Mouse (Mus musculus): ENCODE data around the gene Dnajc22.

Dnajc22 gene

GRCm38 (mm10) chr15:99114312-99115064 is 21.5 kb downstream of the Dnajc22 start:
- peak; percentile 49 for DNase-seq (ENCODE audit: low read depth, low spot score)

DNA sequence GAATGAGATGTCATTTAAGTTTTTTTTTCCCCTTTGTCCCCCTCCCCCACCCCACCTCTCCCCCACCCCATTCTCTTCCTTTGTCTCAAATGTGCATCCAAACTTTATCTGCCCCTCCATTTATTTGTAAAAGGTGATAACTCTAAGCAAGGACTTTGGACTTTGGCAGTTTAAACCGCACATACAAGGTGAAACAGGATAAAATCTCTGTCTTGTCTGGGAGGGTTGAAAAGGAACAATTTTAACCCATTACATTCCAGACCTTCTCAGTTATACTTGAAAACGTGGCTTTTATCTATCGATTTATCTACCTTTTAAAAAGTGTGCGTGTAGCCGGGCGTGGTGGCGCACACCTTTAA is 22.1 kb downstream of the Dnajc22 start:
- DNase-seq (ENCODE audit: low read depth, low spot score) = no peak

DNA sequence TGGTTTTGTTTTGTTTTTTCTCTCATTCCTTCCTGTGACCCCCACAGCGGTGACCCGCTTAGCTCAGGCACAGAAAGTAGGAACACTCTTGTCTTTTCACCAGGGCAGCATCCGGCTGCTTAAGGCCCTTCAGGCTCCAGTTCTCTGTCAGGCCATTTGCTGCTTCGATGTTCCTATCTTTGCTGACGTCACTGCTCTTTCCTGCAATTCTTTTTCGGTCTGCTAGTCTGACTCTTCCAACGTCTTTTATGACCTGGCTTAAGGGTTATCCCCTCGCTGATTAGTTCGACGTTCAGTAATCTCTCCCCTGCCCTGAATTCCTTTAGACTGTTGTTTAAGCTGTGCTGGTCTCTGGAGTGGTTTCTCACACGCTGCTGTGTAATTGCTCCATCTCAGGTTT is 23.6 kb downstream of the Dnajc22 start:
- DNase-seq (ENCODE audit: low read depth, low spot score) = no peak

DNA sequence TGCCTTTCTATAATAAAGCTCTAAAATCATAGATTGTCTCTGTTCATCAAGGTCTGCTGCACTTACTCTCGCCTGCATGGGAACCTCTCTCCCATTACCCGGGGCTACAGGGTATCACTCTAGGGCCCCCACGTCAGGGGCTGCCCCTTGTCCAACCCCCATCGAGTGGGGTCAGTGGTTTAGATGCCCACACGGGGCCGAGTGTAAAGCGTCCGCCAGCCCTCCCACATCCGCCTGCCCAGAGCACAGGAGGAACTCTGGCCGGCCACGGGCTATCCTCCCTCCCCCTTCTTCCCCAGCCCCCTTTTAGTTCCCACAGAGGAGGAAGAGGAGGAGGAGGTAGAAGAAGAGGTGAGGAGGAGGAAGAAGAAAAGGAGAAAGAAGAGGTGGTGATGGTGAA is 27.8 kb downstream of the Dnajc22 start:
- no peak for DNase-seq (ENCODE audit: low read depth, low spot score)

- no peak for DNase-seq (ENCODE audit: low read depth, low spot score)
These were observed 29.7 kb downstream of the Dnajc22 start for GRCm38 (mm10) chr15:99122642-99123041.

DNA sequence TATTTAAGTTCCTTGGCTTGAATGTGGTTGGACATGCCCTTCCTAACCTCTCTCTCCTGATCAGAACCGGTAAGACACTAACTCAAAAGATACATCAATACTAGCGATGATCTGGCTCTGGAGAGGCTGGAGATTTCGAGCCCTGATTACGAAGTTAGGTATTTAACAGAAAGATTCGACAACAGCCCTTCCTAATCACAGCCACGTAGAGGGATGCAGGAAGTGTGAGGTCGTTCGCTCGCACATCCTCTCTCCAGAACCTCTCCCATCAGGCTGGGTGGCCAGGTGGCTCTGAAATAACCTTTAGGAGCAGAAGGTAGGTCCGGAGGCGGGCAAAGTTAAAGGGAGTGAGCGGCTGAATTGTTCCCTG is 32.7 kb downstream of the Dnajc22 start, which contains the start of gene Spats2:
Gene Spats2 (plus strand): TSS at position 206 of the 370 bp plus-strand sequence.
- DNase-seq (ENCODE audit: low read depth, low spot score) = no peak

DNA sequence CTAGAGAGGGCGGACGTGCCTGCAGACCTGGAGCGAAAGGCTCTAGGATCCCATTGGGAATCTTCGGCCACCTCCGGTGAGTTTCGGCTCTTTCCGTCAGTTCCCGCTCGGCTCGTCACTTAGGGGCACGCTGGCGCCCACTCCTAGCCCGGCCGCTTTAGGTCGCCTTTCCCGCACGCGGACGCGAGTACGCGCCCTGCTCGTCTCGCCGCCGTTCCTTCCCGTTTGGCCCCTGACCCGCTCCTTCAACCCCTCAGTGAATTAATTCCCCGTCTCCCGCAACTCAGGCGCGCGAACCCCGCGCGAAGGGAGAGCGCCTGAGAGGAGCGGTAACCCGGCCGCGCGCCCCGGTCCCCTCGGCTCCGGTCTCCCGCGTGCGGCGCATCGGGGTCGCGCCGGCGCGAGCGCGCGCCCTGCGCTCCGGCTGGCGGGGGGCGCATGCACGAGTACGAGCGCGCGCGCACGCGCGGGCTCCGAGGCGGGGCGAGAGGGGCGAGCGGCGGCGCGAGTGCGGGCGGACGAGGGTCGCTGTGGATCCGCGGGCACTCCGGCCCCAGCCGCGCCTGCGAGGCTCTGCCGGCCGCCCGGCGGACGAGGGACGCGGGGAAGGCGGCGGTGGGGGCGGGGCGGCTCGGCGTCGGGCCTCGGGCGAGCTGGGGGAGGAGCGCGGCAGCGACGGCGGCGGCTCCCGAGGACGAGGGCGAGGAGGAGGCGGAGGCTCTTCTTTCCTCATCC is 33.3 kb downstream of the Dnajc22 start:
- peak; percentile 91 for DNase-seq (ENCODE audit: low read depth, low spot score)

DNA sequence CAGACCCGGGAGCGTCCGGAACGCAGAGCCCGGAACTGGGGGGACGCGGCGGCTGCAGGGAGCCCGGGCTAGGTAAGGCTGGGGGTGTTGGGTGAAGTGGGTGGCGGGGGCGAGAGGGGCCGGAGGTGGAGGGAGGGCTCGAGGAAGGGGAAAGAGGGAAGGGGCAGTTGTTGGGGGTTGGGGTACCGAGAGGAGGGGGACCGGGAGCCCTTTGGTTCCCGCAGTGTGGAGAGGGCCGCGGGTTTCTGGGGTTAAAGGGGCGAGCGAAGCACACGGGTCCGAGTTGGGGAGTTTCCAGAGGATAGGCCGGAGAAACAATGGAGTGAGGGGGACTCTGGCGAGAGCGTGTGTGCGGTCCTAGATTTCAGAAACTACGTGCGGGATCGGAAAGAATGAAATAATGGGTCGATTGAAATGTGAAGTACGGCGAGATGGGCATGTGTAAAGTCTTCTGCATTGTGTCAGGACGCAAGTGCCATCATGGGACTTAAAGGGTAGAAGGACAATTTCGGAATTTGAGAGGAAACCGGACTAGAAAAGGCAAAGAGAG is 33.9 kb downstream of the Dnajc22 start:
- DNase-seq (ENCODE audit: low read depth, low spot score) = peak; percentile 21

DNA sequence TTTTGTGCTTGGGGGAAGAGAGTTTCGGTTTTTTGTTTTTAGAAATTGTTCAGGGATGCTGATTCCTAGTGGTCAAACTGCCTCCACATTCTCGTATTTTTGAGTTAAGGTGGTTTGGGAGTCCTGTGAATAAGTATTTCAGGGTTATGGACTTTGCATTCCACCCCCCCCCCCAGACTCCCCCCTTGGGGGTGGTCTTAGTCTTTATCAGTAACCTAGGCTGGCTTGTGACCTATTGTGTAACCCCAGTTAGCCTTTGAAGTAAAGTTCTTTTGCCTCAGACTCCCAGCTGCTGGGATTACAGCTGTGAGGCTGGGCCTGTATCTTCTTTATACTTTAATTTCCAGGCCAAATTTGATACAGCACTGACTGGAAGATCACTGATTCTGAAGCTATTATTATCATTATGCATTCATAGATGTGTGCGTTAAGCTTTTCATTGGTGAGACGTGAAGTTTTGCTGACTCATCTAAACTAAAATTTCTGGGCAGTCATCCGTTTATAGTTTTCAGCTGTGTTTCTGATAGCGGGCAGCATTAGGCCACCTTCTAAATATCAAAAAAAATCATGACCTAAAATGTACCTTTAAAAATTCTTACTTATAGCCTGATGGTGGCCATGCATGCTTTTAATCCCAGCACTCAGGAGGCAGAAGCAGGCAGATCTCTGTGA is 35.0 kb downstream of the Dnajc22 start:
- no peak for DNase-seq (ENCODE audit: low read depth, low spot score)

GRCm38 (mm10) chr15:99129441-99129840 is 36.5 kb downstream of the Dnajc22 start:
- DNase-seq (ENCODE audit: low read depth, low spot score) = no peak

DNA sequence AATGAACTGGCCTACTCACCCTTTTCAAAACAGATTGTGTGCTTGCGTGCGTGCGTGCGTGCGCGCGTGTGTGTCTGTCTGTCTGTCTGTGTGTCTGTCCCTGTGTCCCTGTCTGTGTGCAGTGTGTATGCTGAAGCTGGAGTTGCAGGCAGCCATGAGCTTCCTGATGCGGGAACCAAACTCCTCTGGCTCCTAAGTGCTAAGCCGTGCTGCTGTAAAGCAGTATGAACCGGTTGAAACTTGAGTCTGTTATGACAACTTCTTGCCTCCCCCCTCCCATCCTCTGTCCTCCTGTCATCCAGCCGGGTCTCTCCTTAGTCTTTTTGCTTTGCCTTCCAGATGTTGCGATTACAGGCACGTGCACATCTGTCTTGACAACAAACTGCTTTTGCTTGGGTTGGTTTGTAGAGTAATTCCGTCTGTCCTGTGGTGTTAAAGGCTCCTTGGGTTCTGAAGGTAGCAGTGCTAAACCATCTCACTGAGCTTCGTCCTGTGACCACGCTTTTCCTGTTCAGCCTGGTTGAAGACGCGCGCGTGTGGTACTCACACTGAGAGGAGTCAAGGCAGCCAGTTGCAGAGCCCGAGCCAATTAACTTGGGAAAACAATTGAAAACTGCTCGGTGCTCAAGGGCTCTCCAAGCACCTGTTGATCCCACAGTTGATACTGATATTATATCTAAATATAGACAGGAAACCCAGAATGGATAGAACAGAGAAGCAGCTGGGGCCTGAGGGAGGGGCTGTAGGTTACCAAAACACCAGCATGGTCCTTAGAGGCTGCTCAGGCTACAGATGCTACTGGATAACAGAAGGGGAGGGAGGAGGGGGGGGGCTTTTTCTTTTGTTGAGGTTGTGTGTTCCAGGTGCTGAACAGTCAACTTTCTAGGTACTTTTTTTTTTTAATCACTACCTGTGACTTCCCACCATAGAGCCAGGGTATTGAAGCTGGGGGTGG is 37.3 kb downstream of the Dnajc22 start:
- DNase-seq (ENCODE audit: low read depth, low spot score) = peak; percentile 82

- DNase-seq (ENCODE audit: low read depth, low spot score) = no peak
These were observed 45.4 kb downstream of the Dnajc22 start for GRCm38 (mm10) chr15:99138389-99138788.

- peak; percentile 62 for DNase-seq (ENCODE audit: low read depth, low spot score)
These were observed 46.7 kb downstream of the Dnajc22 start for GRCm38 (mm10) chr15:99139669-99140068.

DNA sequence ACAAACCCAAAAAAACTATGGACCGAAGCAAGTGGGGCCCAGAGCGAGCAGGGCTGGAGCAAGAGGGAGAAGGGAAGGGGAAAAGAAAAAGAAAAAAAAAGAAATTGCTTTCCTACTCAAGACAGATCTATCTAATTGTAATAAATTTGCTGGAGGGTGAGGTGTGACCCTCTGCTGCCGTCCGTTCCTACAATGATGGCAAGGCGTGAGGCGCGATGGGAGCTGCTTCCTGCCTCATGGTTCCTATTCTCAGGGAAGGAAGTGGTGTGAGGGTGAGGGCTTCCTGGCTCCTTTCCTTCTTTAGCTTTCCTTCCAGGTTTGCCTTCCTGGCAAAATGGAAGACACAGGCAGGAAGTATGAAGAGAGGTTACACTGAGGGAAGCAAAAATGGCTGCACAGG is 57.5 kb downstream of the Dnajc22 start:
- no peak for DNase-seq (ENCODE audit: low read depth, low spot score)

DNA sequence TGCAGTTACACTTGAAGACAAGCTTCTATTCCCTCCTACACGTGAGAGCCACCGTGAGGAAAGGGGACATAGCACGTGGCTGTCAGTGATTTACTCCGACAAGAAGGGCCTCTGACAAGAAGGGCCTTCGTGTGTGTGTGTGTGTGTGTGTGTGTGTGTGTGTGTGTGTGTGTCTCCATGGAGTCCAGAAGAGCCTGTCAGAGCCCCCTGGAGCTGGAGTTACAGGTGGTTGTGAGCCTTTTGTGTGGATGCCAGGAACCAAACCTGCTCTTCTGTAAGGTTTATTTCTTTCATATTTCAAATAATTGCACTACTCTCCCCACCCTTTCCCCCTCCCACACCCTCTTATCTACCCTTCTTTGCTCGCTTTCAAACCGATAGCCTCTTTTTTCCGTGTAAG is 58.4 kb downstream of the Dnajc22 start:
- no peak for DNase-seq (ENCODE audit: low read depth, low spot score)

DNA sequence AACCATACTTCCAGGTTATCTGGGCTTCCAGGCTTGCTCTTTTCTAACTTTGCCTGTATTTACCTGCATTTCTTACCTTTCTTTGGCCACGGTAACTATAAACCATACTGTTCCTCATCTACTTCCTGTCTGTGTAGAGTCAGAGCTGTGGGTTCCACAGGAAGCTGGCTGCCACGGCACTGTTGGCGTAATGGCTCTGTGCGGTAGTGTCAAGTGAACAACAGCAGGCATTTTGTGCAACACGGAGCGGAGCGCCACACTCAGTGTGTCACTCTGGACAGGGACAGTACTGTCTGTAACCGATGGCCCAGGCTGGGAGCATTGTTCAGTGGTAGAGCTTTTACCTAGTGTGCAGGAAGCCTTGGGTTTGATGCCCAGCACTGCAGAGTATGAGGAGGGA is 60.5 kb downstream of the Dnajc22 start:
- no peak for DNase-seq (ENCODE audit: low read depth, low spot score)

Data from ES-CJ7 (cell line).